Mouse (Mus musculus) ES-E14 (cell line): ENCODE data around the gene Mia2. TPM values are rescaled to one million over a fixed set of nuclear protein-coding genes. Genes with fewer than 3 reads are reported as not detected.

ENCODE experiments used
- DNase-seq: peaks from one replicate; pipeline ENCODE4 v3.0.0-alpha.2; 2013; ENCODE audit warnings: low read depth, low spot score
- H3K27ac ChIP-seq: 2 replicates; pipeline ENCODE4 v1.5.1; 2012; ENCODE audit warnings: low read depth, mild to moderate bottlenecking, low read length, moderate library complexity, mixed read lengths; ENCODE audit not compliant: poor library complexity, insufficient read depth, severe bottlenecking
- H3K36me3 ChIP-seq: 2 replicates; pipeline ENCODE4 v1.6.1; 2012; ENCODE audit warnings: mild to moderate bottlenecking, low read length, moderate library complexity, mixed read lengths; ENCODE audit not compliant: control insufficient read depth, poor library complexity, insufficient read depth, severe bottlenecking
- H3K4me1 ChIP-seq, 2 experiments: fragments of 150-350 bp in 1 of 2; sonication (generic) in 1 of 2; 2 replicates each; pipeline ENCODE4 v1.6.1; 2012; ENCODE audit warnings: low read length in 2 of 2, mild to moderate bottlenecking in 1 of 2, mixed read lengths in 1 of 2; ENCODE audit not compliant: control insufficient read depth in 2 of 2, insufficient read depth in 2 of 2, poor library complexity in 1 of 2
- H3K4me3 ChIP-seq, 2 experiments: fragments of 150-350 bp in 1 of 2; sonication (generic) in 1 of 2; 2 replicates each; pipeline ENCODE4 v1.5.1; 2012; ENCODE audit warnings: low read length in 2 of 2, low read depth in 1 of 2, mild to moderate bottlenecking in 1 of 2, mixed read lengths in 1 of 2; ENCODE audit not compliant: insufficient read depth in 1 of 2, poor library complexity in 1 of 2, severe bottlenecking in 1 of 2
- H3K9ac ChIP-seq: 2 replicates; pipeline ENCODE4 v1.6.1; 2012; ENCODE audit warnings: low read depth, mild to moderate bottlenecking, low read length, mixed read lengths; ENCODE audit not compliant: poor library complexity, insufficient read depth, severe bottlenecking
- H3K9me3 ChIP-seq: fragments of 150-350 bp; sonication (generic); 2 replicates; pipeline ENCODE4 v1.6.1; 2012; ENCODE audit warnings: low read depth, mild to moderate bottlenecking, low read length; ENCODE audit not compliant: control insufficient read depth, insufficient read depth
- CHD2 ChIP-seq: IDR thresholded peaks from 2 replicates; pipeline ENCODE4 v1.6.1; 2014; ENCODE audit warnings: mild to moderate bottlenecking, low read depth, low read length, inconsistent platforms
- HCFC1 ChIP-seq: IDR thresholded peaks from 2 replicates; pipeline ENCODE4 v1.6.1; 2012; ENCODE audit warnings: low read length, inconsistent platforms, borderline replicate concordance; ENCODE audit not compliant: insufficient read depth
- MAFK ChIP-seq: IDR thresholded peaks from 2 replicates; pipeline ENCODE4 v1.6.1; 2014; ENCODE audit warnings: mild to moderate bottlenecking, low read depth, low read length, inconsistent platforms; ENCODE audit not compliant: insufficient read depth
- ZC3H11A ChIP-seq: IDR thresholded peaks from 2 replicates; pipeline ENCODE4 v1.6.1; 2012; ENCODE audit warnings: low read depth, mild to moderate bottlenecking, inconsistent platforms, low read length, borderline replicate concordance
- ZNF384 ChIP-seq: IDR thresholded peaks from 2 replicates; pipeline ENCODE4 v1.6.1; 2012; ENCODE audit warnings: low read depth, low read length, inconsistent platforms
- in situ Hi-C, 2 experiments: fragments of 600-800 bp; cut with MboI; formaldehyde crosslinking; loops; one replicate each; pipeline ENCODE4 v1.15.1; 2025; ENCODE audit warnings: low sequenced_read_pairs in 2 of 2, inconsistent platforms in 1 of 2; ENCODE audit not compliant: unreplicated experiment in 2 of 2
- total RNA-seq: library from RNA; depleted of rRNA; stranded (reverse); fragments of 300-350 nt; gene quantifications from 2 replicates; pipeline ENCODE4 v1.2.3, GENCODE M21; 2012

Mia2 gene
- total RNA-seq, 1 experiment: 45.8 TPM

GRCm38 (mm10) chr12:59128501-59128900 lies 32.9 kb downstream of the Mia2 start:
- H3K9me3 ChIP-seq: no peaks in the 10 kb centered on the region
- H3K27ac ChIP-seq: no peak overlapping the region
- H3K9ac ChIP-seq: no peak overlapping the region
- no peaks in the 10 kb centered on the region for H3K36me3 ChIP-seq
- in situ Hi-C loops: no loop called here
- no peak for DNase-seq
- TF ChIP-seq MAFK (no peak), HCFC1 (no peak), ZC3H11A (no peak), ZNF384 (no peak), CHD2 (no peak)
- H3K4me3 ChIP-seq: no peak overlapping the region
- peaks cover 2 to 4% of the 10 kb centered on the region in 2 experiments; a peak in 2 of 4 replicates for H3K4me1 ChIP-seq

GRCm38 (mm10) chr12:59129038-59129437 lies 33.4 kb downstream of the Mia2 start:
- Histone ChIP-seq H3K27ac (no peak overlapping the region), H3K4me3 (no peak overlapping the region), H3K4me1 (peaks cover 4% of the 10 kb centered on the region in 2 experiments; a peak in 2 of 4 replicates), H3K9ac (no peak overlapping the region), H3K36me3 (no peaks in the 10 kb centered on the region), H3K9me3 (no peaks in the 10 kb centered on the region)
- TF ChIP-seq ZNF384 (no peak), MAFK (no peak), HCFC1 (no peak), CHD2 (no peak), ZC3H11A (no peak)
- DNase-seq: no peak
- in situ Hi-C loops: no loop called here

DNA sequence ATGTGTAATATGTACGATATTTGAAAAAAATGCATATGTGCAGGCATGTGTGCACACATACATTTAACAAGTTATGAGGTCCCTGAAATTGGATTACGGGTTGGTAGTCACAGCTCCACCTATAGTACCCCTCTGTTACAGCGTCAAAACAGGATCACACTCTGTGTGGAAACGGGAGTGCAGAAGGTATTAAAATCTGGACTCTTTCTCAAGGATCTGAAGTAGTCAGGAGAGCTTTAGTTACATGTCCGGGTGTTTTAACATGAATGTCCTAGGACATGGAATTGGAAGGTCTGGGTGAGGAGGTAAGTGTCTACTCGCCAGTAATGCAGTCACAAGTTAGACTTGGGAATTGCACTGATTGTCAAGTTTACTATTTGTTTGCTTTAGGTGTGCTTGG lies 34.0 kb downstream of the Mia2 start:
- DNase-seq: no peak
- Histone ChIP-seq H3K4me1 (peaks cover 4% of the 10 kb centered on the region in 2 experiments; a peak in 2 of 4 replicates), H3K4me3 (no peak overlapping the region), H3K27ac (no peak overlapping the region), H3K9me3 (no peaks in the 10 kb centered on the region), H3K36me3 (no peaks in the 10 kb centered on the region), H3K9ac (no peak overlapping the region)
- in situ Hi-C loops: no loop called here
- TF ChIP-seq CHD2 (no peak), ZNF384 (no peak), ZC3H11A (no peak), HCFC1 (no peak), MAFK (no peak)

- TF ChIP-seq ZNF384 (no peak), CHD2 (no peak), ZC3H11A (no peak), HCFC1 (no peak), MAFK (no peak)
- H3K4me1 ChIP-seq: peaks cover 4% of the 10 kb centered on the region in 2 experiments; a peak in 2 of 4 replicates
- H3K27ac ChIP-seq: no peak overlapping the region
- no peaks in the 10 kb centered on the region for H3K9me3 ChIP-seq
- no peaks in the 10 kb centered on the region for H3K36me3 ChIP-seq
- H3K4me3 ChIP-seq: peak overlapping the region in 1 of 2 experiments; percentile 70; a peak in 1 of 4 replicates
- no peak overlapping the region for H3K9ac ChIP-seq
- DNase-seq: no peak
- in situ Hi-C loops: no loop called here
Observed at GRCm38 (mm10) chr12:59130249-59130648, 34.6 kb downstream of the Mia2 start.
